Mouse (Mus musculus) activated CD4-positive, CD25-positive, alpha-beta regulatory T cell, adult 4 months (primary cell): ENCODE measurements around the gene Kctd14. TPM values are rescaled to one million over a fixed set of nuclear protein-coding genes. Genes with fewer than 3 reads are reported as not detected.

Source experiments
- ATAC-seq: one replicate; pipeline ENCODE4 v1.8.0; 2017
- polyA plus RNA-seq, 2 experiments: library from polyadenylated mRNA; unstranded; fragments of 100-300 nt; shearing (Covaris generic); gene quantifications; one replicate each; pipeline ENCODE4 v1.2.1; 2017

Gene Kctd14
- polyA plus RNA-seq, 2 experiments from 2014 or later, result 0.66 to 1.1 TPM

DNA sequence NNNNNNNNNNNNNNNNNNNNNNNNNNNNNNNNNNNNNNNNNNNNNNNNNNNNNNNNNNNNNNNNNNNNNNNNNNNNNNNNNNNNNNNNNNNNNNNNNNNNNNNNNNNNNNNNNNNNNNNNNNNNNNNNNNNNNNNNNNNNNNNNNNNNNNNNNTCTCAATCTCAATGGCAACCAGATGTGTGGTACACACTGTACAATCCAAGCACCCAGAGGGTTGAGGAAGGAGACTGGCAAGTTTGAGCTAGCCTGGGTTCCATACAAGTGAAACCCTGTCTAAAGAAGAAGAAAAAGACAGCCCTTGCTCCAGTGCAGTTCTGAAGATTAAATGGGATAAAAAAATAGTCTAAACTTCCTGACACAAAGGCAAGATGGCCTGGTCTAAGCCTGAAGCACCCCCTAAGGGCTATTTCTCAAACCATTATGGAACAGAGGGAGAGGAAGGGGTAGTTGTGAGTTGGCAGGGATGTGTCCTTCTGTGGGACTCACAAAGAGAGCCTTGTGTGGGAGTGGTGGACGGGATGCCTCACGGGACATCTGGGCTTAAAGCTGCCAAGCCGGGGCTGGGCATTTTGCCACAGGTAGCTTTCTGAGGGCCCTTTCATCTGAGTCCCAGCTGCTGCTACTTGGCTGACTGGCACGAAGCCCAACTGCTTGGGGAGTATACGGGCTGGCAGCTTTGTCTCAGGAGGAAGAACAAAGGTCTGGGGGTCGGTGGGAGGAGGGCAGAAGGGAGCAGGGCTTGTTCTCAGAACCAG, 4.8 kb upstream of the Kctd14 start:
- no peak for ATAC-seq

- no peak for ATAC-seq
Measured at GRCm38 (mm10) chr7:97447050-97447531, 4.0 kb upstream of the Kctd14 start.

DNA sequence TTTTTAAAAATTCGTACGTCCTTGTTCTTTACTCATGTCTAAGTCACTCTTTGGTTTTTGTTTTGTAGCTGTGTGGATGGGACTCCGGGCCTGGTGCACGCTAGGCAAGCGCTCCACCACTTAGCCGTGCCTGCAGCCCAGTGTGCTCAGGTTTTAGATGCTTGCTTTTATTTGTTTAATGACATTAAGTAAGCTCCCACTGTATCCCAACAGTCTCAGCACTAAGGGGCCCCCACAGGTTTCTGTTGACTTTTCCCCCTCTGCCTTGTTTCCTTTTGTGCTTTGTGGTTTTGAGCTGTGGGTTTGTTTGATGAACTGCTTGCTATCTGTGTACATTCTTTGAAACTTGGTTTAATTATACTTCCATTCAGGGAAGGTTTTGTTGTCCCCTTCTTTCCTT, 1.1 kb downstream of the Kctd14 start:
- ATAC-seq, result no peak

GRCm38 (mm10) chr7:97453141-97453921, 2.2 kb downstream of the Kctd14 start:
- ATAC-seq, result no peak

DNA sequence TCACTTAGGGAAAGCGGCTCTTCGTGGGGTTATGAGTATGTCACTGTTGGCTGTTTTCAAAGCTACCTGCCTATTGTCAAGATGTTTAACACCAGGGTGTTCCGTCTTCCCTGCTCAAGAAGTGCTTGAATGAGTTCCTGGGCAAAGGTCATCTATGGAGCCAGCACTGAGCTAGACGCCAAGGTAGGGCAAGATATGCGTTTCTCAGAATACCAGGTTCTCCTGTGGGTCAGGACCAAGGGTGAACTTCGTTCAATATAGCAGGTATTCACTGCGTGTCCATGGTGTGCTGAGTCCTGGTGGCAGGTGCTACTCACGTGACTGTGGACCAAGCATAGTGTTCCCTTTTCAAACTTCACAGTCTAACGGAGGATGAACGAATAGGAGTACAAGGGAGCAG, 3.7 kb downstream of the Kctd14 start:
- no peak for ATAC-seq

GRCm38 (mm10) chr7:97455577-97455976, 4.5 kb downstream of the Kctd14 start:
- no peak for ATAC-seq

GRCm38 (mm10) chr7:97473001-97473400, 21.9 kb downstream of the Kctd14 start:
- ATAC-seq, result no peak

DNA sequence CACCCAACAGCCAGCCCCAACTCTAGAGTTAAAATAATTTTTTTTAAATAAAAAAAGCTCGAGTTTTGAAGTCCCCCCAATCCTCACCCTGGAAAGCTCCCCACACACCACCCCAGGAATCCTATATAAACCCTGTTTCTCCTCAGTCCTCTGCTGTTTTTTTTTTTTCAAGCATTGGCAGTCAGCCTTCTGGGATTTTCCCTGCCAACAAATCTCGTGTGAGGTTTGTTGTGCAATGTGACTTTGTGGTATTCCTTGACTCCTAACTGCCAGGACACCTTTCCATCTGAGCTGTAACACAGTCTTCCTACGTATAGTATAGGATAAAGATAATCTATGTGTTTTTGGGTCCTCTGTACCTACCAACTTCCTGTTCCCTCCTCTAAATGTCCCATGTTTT, 28.2 kb downstream of the Kctd14 start:
- ATAC-seq, result no peak

GRCm38 (mm10) chr7:97480290-97480689, 29.2 kb downstream of the Kctd14 start:
- ATAC-seq, result no peak

DNA sequence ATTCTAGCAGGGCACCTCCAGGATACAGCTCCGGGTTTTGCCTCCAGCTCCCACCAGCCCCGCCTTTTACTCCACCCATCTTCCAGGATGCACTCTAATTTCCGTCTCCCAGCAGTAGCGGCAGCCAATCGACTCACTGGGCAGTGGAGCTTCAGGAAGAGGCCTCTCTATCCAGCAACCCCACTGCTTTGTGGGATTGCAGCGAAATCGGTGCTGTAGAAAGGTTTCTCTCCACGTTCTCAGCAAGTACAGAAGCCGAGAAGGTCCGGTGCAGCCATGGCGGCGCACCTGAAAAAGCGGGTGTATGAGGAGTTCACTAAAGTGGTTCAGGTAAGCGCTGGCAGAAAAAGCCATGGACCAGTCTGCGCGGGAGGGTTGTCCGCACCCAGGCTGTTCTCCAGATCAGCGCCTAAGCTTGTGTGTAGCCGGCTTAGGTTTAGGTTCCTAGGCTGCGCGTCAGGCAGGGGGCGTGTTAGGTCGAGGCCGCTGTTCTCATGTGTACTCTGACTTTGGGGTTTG, 29.8 kb downstream of the Kctd14 start, which contains the start of gene Ints4:
Gene Ints4, plus strand, starts transcription at position 136 of the 519 bp plus-strand sequence.
- peak; percentile 99 for ATAC-seq

DNA sequence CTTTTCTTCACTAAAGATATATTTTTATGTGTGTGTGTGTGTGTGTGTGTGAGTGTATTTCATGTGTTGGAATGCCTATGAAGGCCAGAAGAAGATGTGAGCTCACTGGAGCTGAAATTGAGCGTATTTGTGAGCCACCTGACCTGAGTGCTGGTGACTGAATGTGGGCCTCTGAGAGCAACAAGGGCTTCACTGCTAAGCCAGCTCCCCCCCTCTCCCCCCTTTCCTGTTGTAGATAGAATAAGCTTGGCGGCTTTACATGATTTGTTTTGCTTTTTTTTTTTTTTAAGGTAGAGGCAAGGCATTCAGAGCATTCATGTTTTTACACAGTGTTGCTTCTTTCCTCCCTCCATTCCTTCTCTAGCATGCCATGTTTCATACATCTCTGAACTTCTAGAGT, 32.3 kb downstream of the Kctd14 start:
- no peak for ATAC-seq

GRCm38 (mm10) chr7:97491157-97491556, 40.0 kb downstream of the Kctd14 start:
- ATAC-seq, result peak; percentile 38

- ATAC-seq, result peak; percentile 58
Measured at GRCm38 (mm10) chr7:97492420-97492819, 41.3 kb downstream of the Kctd14 start.

GRCm38 (mm10) chr7:97495052-97495451, 43.9 kb downstream of the Kctd14 start:
- ATAC-seq, result no peak

DNA sequence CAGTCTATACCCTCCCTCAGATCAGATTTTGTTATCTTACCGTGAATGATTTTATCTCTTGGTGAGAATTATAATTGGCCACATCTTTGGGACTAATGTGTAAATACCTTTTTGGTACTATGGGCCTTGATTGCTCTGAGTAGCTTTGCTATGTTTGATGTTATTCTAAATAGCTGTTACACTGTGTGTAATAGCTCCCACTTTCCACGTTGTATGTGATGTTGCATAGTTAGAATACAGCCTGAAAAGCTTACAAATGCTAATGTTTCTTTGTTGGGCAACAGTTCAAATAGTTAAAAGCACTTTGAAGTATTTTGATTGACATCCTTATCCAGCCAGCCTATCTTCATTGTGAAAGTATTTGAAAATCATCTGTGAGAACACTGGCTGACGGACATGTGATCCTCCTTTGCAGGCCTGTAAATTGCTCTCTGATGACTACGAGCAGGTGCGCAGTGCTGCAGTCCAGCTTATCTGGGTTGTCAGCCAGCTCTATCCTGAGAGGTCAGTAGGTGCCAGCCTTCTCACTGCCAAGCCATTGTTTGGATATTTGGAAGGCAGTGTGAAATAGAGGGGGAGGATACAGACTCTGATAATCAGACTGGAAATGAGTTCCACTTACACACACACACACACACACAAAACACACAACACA, 49.6 kb downstream of the Kctd14 start:
- no peak for ATAC-seq

Other genes starting within 250 kb of the Kctd14 start
- gene Usp35, start 119.3 kb upstream of the Kctd14 start, polyA plus RNA-seq, result 1 to 10 TPM; 1.0 to 1.5 TPM
- under 1 TPM; 0.25 to 0.66 TPM for gene Kctd21, start 119.0 kb upstream of the Kctd14 start, polyA plus RNA-seq
- gene Alg8, start 79.7 kb upstream of the Kctd14 start, polyA plus RNA-seq, result 10 to 100 TPM; 16.4 to 22.7 TPM
- gene Ndufc2, start 51.3 kb upstream of the Kctd14 start, polyA plus RNA-seq, result 100 to 1,000 TPM; 212 to 215 TPM
- gene Thrsp, start 33.6 kb upstream of the Kctd14 start, polyA plus RNA-seq, result not detected
- gene Ints4, start 29.6 kb downstream of the Kctd14 start, polyA plus RNA-seq, result 10 to 100 TPM; 37.5 to 45.5 TPM
- gene Aamdc, start 128.2 kb downstream of the Kctd14 start, polyA plus RNA-seq, result 10 to 100 TPM; 42.2 to 46.9 TPM
- gene Rsf1, start 128.6 kb downstream of the Kctd14 start, polyA plus RNA-seq, result 10 to 100 TPM; 27.1 to 27.3 TPM
- gene Clns1a, start 245.3 kb downstream of the Kctd14 start, polyA plus RNA-seq, result 100 to 1,000 TPM in 1 of 2 experiments, 10 to 100 TPM in 1; 95.1 to 104 TPM